Mouse (Mus musculus): ENCODE results near the gene Mgst2. TPM values are rescaled to one million over a fixed set of nuclear protein-coding genes. Genes with fewer than 3 reads are reported as not detected.

The Mgst2 gene
- polyA plus RNA-seq, 2 experiments = 2.8 to 19.0 TPM

GRCm38 (mm10) chr3:51694576-51694975 is 34.4 kb downstream of the Mgst2 start:
- DNase-seq (ENCODE audit: low read depth in 3 of 3, low spot score in 3 of 3) = no peak
- 75% methylated on average over 14 of the region's 14 CpGs for WGBS (ENCODE audit: insufficient replicate concordance)
- Histone ChIP-seq H3K36me3 (replicated peaks; ENCODE audit: control insufficient read depth, insufficient read depth, low read depth) (no peaks in the 10 kb centered on the region), H3K4me3 (ENCODE audit: insufficient read depth in 1 of 2, low read depth in 2 of 2, low read length in 2 of 2) (no peak overlapping the region), H3K4me1 (replicated peaks; ENCODE audit: control insufficient read depth in 2 of 2, insufficient read depth in 2 of 2, low read length in 1 of 2) (no peaks in the 10 kb centered on the region), H3K4me2 (ENCODE audit: low read depth) (no peak overlapping the region), H3K9me3 (ENCODE audit: control insufficient read depth, low read length) (no peaks in the 10 kb centered on the region), H3K27ac (no peak overlapping the region), H3K27me3 (ENCODE audit: control insufficient read depth, insufficient read depth, low read length) (no peaks in the 10 kb centered on the region), H3K9ac (replicated peaks) (no peak overlapping the region)
- no peak for ATAC-seq (ENCODE audit: insufficient read depth)
- no peak for TF ChIP-seq CTCF (IDR thresholded peaks at IDR 0.05; ENCODE audit: low read depth)
- TF ChIP-seq EP300 (IDR thresholded peaks at IDR 0.05; ENCODE audit: low read depth) = no peak

GRCm38 (mm10) chr3:51695713-51696112 is 35.6 kb downstream of the Mgst2 start:
- 61% methylated on average over 3 of the region's 3 CpGs for WGBS (ENCODE audit: insufficient replicate concordance)
- no peak for ATAC-seq (ENCODE audit: insufficient read depth)

GRCm38 (mm10) chr3:51697931-51698330 is 37.8 kb downstream of the Mgst2 start:
- no peak for ATAC-seq (ENCODE audit: insufficient read depth)
- no peak overlapping the region for H3K4me3 ChIP-seq (ENCODE audit: insufficient read depth in 1 of 2, low read depth in 2 of 2, low read length in 2 of 2)
- no peaks in the 10 kb centered on the region for H3K27me3 ChIP-seq (ENCODE audit: control insufficient read depth, insufficient read depth, low read length)
- no peaks in the 10 kb centered on the region for H3K9me3 ChIP-seq (ENCODE audit: control insufficient read depth, low read length)
- 63% methylated on average over 3 of the region's 3 CpGs for WGBS (ENCODE audit: insufficient replicate concordance)
- no peak overlapping the region for H3K9ac ChIP-seq (replicated peaks)
- TF ChIP-seq EP300 (IDR thresholded peaks at IDR 0.05; ENCODE audit: low read depth) (no peak), CTCF (IDR thresholded peaks at IDR 0.05; ENCODE audit: low read depth) (no peak)
- no peak overlapping the region for H3K27ac ChIP-seq
- no peak overlapping the region for H3K4me2 ChIP-seq (ENCODE audit: low read depth)
- no peaks in the 10 kb centered on the region for H3K36me3 ChIP-seq (replicated peaks; ENCODE audit: control insufficient read depth, insufficient read depth, low read depth)
- peaks cover 0 to 5% of the 10 kb centered on the region in 2 experiments; a peak in 1 of 4 replicates for H3K4me1 ChIP-seq (replicated peaks; ENCODE audit: control insufficient read depth in 2 of 2, insufficient read depth in 2 of 2, low read length in 1 of 2)
- DNase-seq (ENCODE audit: low read depth in 3 of 3, low spot score in 3 of 3) = no peak

More at GRCm38 (mm10) chr3:51695713-51696112, 35.6 kb downstream of the Mgst2 start:
- Histone ChIP-seq H3K36me3 (replicated peaks; ENCODE audit: control insufficient read depth, insufficient read depth, low read depth) (no peaks in the 10 kb centered on the region), H3K4me3 (ENCODE audit: insufficient read depth in 1 of 2, low read depth in 2 of 2, low read length in 2 of 2) (no peak overlapping the region), H3K27me3 (ENCODE audit: control insufficient read depth, insufficient read depth, low read length) (no peaks in the 10 kb centered on the region), H3K9ac (replicated peaks) (no peak overlapping the region), H3K4me1 (replicated peaks; ENCODE audit: control insufficient read depth in 2 of 2, insufficient read depth in 2 of 2, low read length in 1 of 2) (0 out of 4 replicates have a peak, but pooled peaks cover 0 to under 1% of the 10 kb centered on the region in 2 experiments), H3K9me3 (ENCODE audit: control insufficient read depth, low read length) (no peaks in the 10 kb centered on the region), H3K4me2 (ENCODE audit: low read depth) (no peak overlapping the region), H3K27ac (no peak overlapping the region)
- no peak for TF ChIP-seq CTCF (IDR thresholded peaks at IDR 0.05; ENCODE audit: low read depth)
- no peak for TF ChIP-seq EP300 (IDR thresholded peaks at IDR 0.05; ENCODE audit: low read depth)
- DNase-seq (ENCODE audit: low read depth in 3 of 3, low spot score in 3 of 3) = no peak

- no peak overlapping the region for H3K27ac ChIP-seq
- no peak overlapping the region for H3K4me3 ChIP-seq (ENCODE audit: insufficient read depth in 1 of 2, low read depth in 2 of 2, low read length in 2 of 2)
- no peak overlapping the region for H3K9ac ChIP-seq (replicated peaks)
- H3K36me3 ChIP-seq (replicated peaks; ENCODE audit: control insufficient read depth, insufficient read depth, low read depth) = no peaks in the 10 kb centered on the region
- DNase-seq (ENCODE audit: low read depth in 3 of 3, low spot score in 3 of 3) (no peak), ATAC-seq (ENCODE audit: insufficient read depth) (no peak)
- peaks cover 0 to 5% of the 10 kb centered on the region in 2 experiments; a peak in 1 of 4 replicates for H3K4me1 ChIP-seq (replicated peaks; ENCODE audit: control insufficient read depth in 2 of 2, insufficient read depth in 2 of 2, low read length in 1 of 2)
- H3K27me3 ChIP-seq (ENCODE audit: control insufficient read depth, insufficient read depth, low read length) = no peaks in the 10 kb centered on the region; the same call in 1 of the 2 replicates
- H3K9me3 ChIP-seq (ENCODE audit: control insufficient read depth, low read length) = no peaks in the 10 kb centered on the region
- WGBS (ENCODE audit: insufficient replicate concordance) = 81% methylated on average over 4 of the region's 4 CpGs
- no peak overlapping the region for H3K4me2 ChIP-seq (ENCODE audit: low read depth)
- no peak for TF ChIP-seq EP300 (IDR thresholded peaks at IDR 0.05; ENCODE audit: low read depth)
- TF ChIP-seq CTCF (IDR thresholded peaks at IDR 0.05; ENCODE audit: low read depth) = no peak
Observed at GRCm38 (mm10) chr3:51700123-51700522, 40.0 kb downstream of the Mgst2 start.

GRCm38 (mm10) chr3:51700731-51701280 is 40.6 kb downstream of the Mgst2 start:
- H3K36me3 ChIP-seq (replicated peaks; ENCODE audit: control insufficient read depth, insufficient read depth, low read depth) = no peaks in the 10 kb centered on the region
- H3K27me3 ChIP-seq (ENCODE audit: control insufficient read depth, insufficient read depth, low read length) = no peaks in the 10 kb centered on the region; the same call in 1 of the 2 replicates
- no peaks in the 10 kb centered on the region for H3K9me3 ChIP-seq (ENCODE audit: control insufficient read depth, low read length)
- no peak for DNase-seq (ENCODE audit: low read depth in 3 of 3, low spot score in 3 of 3)
- no peak for TF ChIP-seq EP300 (IDR thresholded peaks at IDR 0.05; ENCODE audit: low read depth)
- TF ChIP-seq CTCF (IDR thresholded peaks at IDR 0.05; ENCODE audit: low read depth) = no peak
- no peak for ATAC-seq (ENCODE audit: insufficient read depth)
- no peak overlapping the region for H3K27ac ChIP-seq
- peak overlapping the region; percentile 74 for H3K4me2 ChIP-seq (ENCODE audit: low read depth)
- peaks cover 0 to 5% of the 10 kb centered on the region in 2 experiments; a peak in 1 of 4 replicates for H3K4me1 ChIP-seq (replicated peaks; ENCODE audit: control insufficient read depth in 2 of 2, insufficient read depth in 2 of 2, low read length in 1 of 2)
- no peak overlapping the region for H3K9ac ChIP-seq (replicated peaks)
- no peak overlapping the region; a peak in 1 of 4 replicates for H3K4me3 ChIP-seq (ENCODE audit: insufficient read depth in 1 of 2, low read depth in 2 of 2, low read length in 2 of 2)
- 30% methylated on average over 15 of the region's 15 CpGs for WGBS (ENCODE audit: insufficient replicate concordance)

All from liver, embryonic 14.5 days (tissue).